Mouse (Mus musculus): ENCODE data around the gene Selenof. TPM values are rescaled to one million over a fixed set of nuclear protein-coding genes. Genes with fewer than 3 reads are reported as not detected.

The Selenof gene
- polyA plus RNA-seq, 1 experiment from 2014 or later, result 453 TPM

- no peaks in the 10 kb centered on the region for H3K27me3 ChIP-seq (ENCODE audit: control insufficient read depth, insufficient read depth, low read length)
Observed at GRCm38 (mm10) chr3:144555144-144555543, 15.0 kb upstream of the Selenof start.

DNA sequence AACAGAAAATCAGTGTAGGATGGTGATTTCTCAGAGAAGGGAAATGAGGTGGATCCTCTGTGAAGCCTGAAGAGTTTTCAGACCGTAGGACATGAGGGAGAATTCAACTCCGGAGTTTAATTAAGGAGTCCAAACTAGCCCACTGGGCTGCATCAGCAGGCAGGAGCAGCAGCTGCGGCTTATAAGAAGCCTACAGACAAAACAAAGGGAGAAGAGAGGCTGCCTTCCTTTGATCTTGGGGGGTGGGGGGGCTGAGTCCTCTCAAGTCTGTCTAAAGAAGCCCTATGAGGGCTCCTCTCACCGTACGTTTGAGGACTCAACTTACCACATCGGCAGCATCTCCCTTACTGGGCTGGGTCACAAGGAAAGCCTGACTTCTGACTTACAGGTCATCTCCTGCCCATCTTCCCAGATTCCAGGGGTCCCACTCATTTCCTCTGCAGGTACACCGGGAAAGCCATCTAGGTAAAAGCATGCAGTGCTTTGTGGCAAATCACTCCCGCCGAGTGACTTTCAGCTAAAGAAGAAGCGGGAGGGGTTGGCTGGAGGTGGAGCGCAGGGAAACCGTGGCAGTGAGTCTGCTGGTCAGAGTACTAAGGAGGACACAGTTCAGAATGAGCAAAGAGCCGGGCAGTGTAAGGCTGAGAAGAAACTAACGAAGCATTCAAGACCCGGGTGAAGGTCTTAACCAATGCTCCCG is 13.3 kb upstream of the Selenof start:
- ATAC-seq (ENCODE audit: low FRiP score), result 0 out of 2 replicates have a peak, but pooled peaks have one; percentile 50
- Histone ChIP-seq H3K4me3 (ENCODE audit: low read depth, low read length) (no peak overlapping the region), H3K9ac (ENCODE audit: low read depth, low read length) (peak overlapping the region; percentile 42; the same call in 1 of the 2 replicates), H3K4me1 (replicated peaks; ENCODE audit: control insufficient read depth, insufficient read depth, low read length) (peaks cover 7% of the 10 kb centered on the region; the same call in 1 of the 2 replicates), H3K36me3 (ENCODE audit: control insufficient read depth, insufficient read depth, low read length) (no peaks in the 10 kb centered on the region), H3K27ac (ENCODE audit: low read depth, low read length) (no peak overlapping the region), H3K9me3 (ENCODE audit: control insufficient read depth, low read length) (no peaks in the 10 kb centered on the region), H3K27me3 (ENCODE audit: control insufficient read depth, insufficient read depth, low read length) (no peaks in the 10 kb centered on the region), H3K4me2 (replicated peaks; ENCODE audit: low read depth, low read length) (peak overlapping the region; percentile 9; the same call in 1 of the 2 replicates)
- WGBS, result 2% methylated on average over 16 of the region's 16 CpGs
- peak; percentile 47 for DNase-seq (ENCODE audit: low spot score)

More at GRCm38 (mm10) chr3:144555144-144555543, 15.0 kb upstream of the Selenof start:
- no peak for DNase-seq (ENCODE audit: low spot score)
- H3K9ac ChIP-seq (ENCODE audit: low read depth, low read length), result no peak overlapping the region
- ATAC-seq (ENCODE audit: low FRiP score), result no peak
- peaks cover 7% of the 10 kb centered on the region; the same call in 1 of the 2 replicates for H3K4me1 ChIP-seq (replicated peaks; ENCODE audit: control insufficient read depth, insufficient read depth, low read length)
- no peak overlapping the region for H3K27ac ChIP-seq (ENCODE audit: low read depth, low read length)
- no peak overlapping the region for H3K4me3 ChIP-seq (ENCODE audit: low read depth, low read length)
- H3K36me3 ChIP-seq (ENCODE audit: control insufficient read depth, insufficient read depth, low read length), result no peaks in the 10 kb centered on the region
- H3K4me2 ChIP-seq (replicated peaks; ENCODE audit: low read depth, low read length), result no peak overlapping the region
- H3K9me3 ChIP-seq (ENCODE audit: control insufficient read depth, low read length), result no peaks in the 10 kb centered on the region
- 90% methylated on average over 7 of the region's 7 CpGs for WGBS

- WGBS, result 57% methylated on average over 5 of the region's 5 CpGs
- Histone ChIP-seq H3K9me3 (ENCODE audit: control insufficient read depth, low read length) (no peaks in the 10 kb centered on the region), H3K27ac (ENCODE audit: low read depth, low read length) (no peak overlapping the region), H3K4me2 (replicated peaks; ENCODE audit: low read depth, low read length) (no peak overlapping the region), H3K27me3 (ENCODE audit: control insufficient read depth, insufficient read depth, low read length) (no peaks in the 10 kb centered on the region), H3K9ac (ENCODE audit: low read depth, low read length) (no peak overlapping the region), H3K36me3 (ENCODE audit: control insufficient read depth, insufficient read depth, low read length) (no peaks in the 10 kb centered on the region), H3K4me1 (replicated peaks; ENCODE audit: control insufficient read depth, insufficient read depth, low read length) (peaks cover 7% of the 10 kb centered on the region; the same call in 1 of the 2 replicates), H3K4me3 (ENCODE audit: low read depth, low read length) (no peak overlapping the region)
- DNase-seq (ENCODE audit: low spot score) (no peak), ATAC-seq (ENCODE audit: low FRiP score) (no peak)
Observed at GRCm38 (mm10) chr3:144558274-144558673, 11.8 kb upstream of the Selenof start.

DNA sequence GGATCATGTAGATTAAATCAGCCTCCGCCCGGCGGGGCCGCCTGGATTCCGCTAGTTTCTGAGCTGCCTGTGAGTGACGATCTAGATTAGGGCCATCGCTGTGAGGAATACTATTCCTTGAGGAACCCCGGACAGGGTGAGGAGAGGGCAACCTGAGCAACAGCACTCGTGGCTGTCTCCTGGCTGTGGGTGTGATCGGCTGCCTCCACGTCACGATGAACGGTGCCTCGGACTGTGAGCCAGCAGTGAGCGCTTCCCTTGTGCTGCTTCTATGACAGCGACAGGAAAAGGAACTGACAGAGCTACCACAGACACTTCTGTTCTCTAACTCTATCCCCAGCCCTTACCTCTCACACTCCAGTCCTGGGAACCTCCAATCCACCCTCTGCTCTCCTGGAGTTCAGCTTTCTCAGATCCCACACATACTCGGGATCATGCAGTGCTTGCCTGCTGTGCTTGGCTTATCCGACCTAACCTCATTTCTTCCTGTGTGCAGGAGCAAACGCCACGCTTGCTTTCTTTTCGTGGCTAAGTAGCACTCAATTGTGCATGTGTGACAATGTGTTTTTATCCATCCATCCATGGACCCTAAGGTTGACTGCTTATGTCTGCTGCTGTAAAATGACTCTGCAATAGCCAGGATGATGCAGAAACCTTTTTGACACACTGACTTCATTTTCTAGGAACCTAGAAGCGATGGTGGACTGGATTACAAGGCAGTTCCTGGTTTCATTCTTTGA is 8.4 kb upstream of the Selenof start:
- H3K4me1 ChIP-seq (replicated peaks; ENCODE audit: control insufficient read depth, insufficient read depth, low read length), result peaks cover 2% of the 10 kb centered on the region; the same call in 1 of the 2 replicates
- no peak for ATAC-seq (ENCODE audit: low FRiP score)

DNA sequence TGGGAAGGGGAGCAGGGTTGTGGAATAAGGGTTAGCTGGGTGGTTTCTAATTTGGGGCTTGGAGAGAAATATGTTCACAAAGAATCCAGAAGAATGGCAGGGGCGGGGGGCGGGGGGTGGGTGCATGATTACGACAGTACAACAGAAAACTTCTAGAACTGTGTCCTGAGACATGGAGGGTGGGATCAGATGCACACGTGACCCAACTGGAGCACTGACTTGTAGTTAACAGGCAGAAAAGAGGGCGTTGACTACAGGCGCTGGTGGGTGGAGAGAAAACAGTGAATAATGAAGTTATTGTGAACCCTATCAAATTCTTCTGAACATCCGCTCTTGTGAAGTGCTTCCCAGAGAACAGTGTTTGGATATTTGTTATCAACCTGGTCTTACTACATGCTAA is 6.2 kb upstream of the Selenof start:
- Histone ChIP-seq H3K27me3 (ENCODE audit: control insufficient read depth, insufficient read depth, low read length) (no peaks in the 10 kb centered on the region), H3K27ac (ENCODE audit: low read depth, low read length) (no peak overlapping the region), H3K4me2 (replicated peaks; ENCODE audit: low read depth, low read length) (no peak overlapping the region), H3K4me1 (replicated peaks; ENCODE audit: control insufficient read depth, insufficient read depth, low read length) (no peaks in the 10 kb centered on the region; the same call in 1 of the 2 replicates), H3K36me3 (ENCODE audit: control insufficient read depth, insufficient read depth, low read length) (no peaks in the 10 kb centered on the region), H3K4me3 (ENCODE audit: low read depth, low read length) (no peak overlapping the region), H3K9me3 (ENCODE audit: control insufficient read depth, low read length) (no peaks in the 10 kb centered on the region), H3K9ac (ENCODE audit: low read depth, low read length) (no peak overlapping the region)
- DNase-seq (ENCODE audit: low spot score) (no peak), ATAC-seq (ENCODE audit: low FRiP score) (no peak)
- 87% methylated on average over 7 of the region's 7 CpGs for WGBS

More for the DNA sequence above, 8.4 kb upstream of the Selenof start:
- Histone ChIP-seq H3K27me3 (ENCODE audit: control insufficient read depth, insufficient read depth, low read length) (no peaks in the 10 kb centered on the region), H3K36me3 (ENCODE audit: control insufficient read depth, insufficient read depth, low read length) (no peaks in the 10 kb centered on the region), H3K9me3 (ENCODE audit: control insufficient read depth, low read length) (no peaks in the 10 kb centered on the region), H3K9ac (ENCODE audit: low read depth, low read length) (no peak overlapping the region), H3K4me3 (ENCODE audit: low read depth, low read length) (no peak overlapping the region), H3K27ac (ENCODE audit: low read depth, low read length) (no peak overlapping the region), H3K4me2 (replicated peaks; ENCODE audit: low read depth, low read length) (no peak overlapping the region)
- WGBS, result 64% methylated on average over 22 of the region's 22 CpGs
- no peak for DNase-seq (ENCODE audit: low spot score)

DNA sequence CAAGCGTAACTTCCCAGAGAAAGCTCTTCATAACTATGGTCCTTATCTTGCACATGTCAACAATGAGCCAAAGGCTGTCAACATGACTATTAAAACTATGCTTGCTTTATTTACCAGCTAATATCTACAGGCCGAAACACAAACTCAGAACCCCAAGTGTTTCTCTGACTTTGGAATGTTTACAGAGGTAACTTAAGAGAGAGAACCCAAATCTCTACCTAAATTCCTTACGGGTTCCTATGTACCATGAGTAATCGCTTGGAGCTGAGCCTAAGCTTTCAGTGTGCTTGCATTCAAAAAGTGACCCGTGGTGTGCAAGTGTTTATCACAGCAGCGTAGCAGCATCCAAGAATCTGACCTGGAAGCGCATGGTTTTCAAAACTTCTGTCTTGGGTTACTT is 4.9 kb upstream of the Selenof start:
- H3K9ac ChIP-seq (ENCODE audit: low read depth, low read length), result no peak overlapping the region
- H3K27me3 ChIP-seq (ENCODE audit: control insufficient read depth, insufficient read depth, low read length), result no peaks in the 10 kb centered on the region
- no peak overlapping the region for H3K27ac ChIP-seq (ENCODE audit: low read depth, low read length)
- H3K36me3 ChIP-seq (ENCODE audit: control insufficient read depth, insufficient read depth, low read length), result no peaks in the 10 kb centered on the region
- H3K4me3 ChIP-seq (ENCODE audit: low read depth, low read length), result no peak overlapping the region
- H3K4me2 ChIP-seq (replicated peaks; ENCODE audit: low read depth, low read length), result no peak overlapping the region
- DNase-seq (ENCODE audit: low spot score), result no peak
- WGBS, result 96% methylated on average over 7 of the region's 7 CpGs
- no peaks in the 10 kb centered on the region for H3K9me3 ChIP-seq (ENCODE audit: control insufficient read depth, low read length)
- no peaks in the 10 kb centered on the region; the same call in 1 of the 2 replicates for H3K4me1 ChIP-seq (replicated peaks; ENCODE audit: control insufficient read depth, insufficient read depth, low read length)
- no peak for ATAC-seq (ENCODE audit: low FRiP score)

DNA sequence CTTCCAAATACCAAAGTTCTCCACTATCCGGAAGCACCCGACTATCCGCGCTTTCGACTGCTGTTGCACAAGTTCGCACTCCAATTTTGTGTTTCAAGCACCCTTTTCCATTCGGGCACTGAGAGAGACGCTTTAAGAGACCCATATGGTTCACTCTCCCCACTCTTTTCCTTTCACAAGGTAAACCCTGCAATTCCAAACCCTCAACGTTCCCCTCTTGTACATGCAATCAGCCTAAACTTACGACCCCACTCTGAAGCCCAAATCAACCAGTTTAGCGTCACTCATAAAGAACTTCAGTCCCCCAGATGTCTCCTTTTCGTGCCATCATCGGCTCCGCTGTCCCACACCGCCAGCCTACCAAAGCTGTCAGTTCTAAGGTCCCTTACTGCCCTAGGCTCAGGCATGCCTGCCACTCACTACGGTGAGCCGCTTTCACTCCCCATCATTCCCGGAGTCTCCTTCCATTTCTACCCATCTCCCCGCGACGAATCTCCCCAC is 1.2 kb upstream of the Selenof start:
- peak overlapping the region; percentile 54 for H3K4me2 ChIP-seq (replicated peaks; ENCODE audit: low read depth, low read length)
- H3K27ac ChIP-seq (ENCODE audit: low read depth, low read length), result peak overlapping the region; percentile 82; the same call in 1 of the 2 replicates
- peaks cover 3% of the 10 kb centered on the region; the same call in 1 of the 2 replicates for H3K4me1 ChIP-seq (replicated peaks; ENCODE audit: control insufficient read depth, insufficient read depth, low read length)
- H3K9ac ChIP-seq (ENCODE audit: low read depth, low read length), result peak overlapping the region; percentile 81
- DNase-seq (ENCODE audit: low spot score) (peak; percentile 67), ATAC-seq (ENCODE audit: low FRiP score) (no peak)
- H3K27me3 ChIP-seq (ENCODE audit: control insufficient read depth, insufficient read depth, low read length), result no peaks in the 10 kb centered on the region
- 1% methylated on average over 21 of the region's 21 CpGs for WGBS
- H3K9me3 ChIP-seq (ENCODE audit: control insufficient read depth, low read length), result no peaks in the 10 kb centered on the region
- peak overlapping the region; percentile 58 for H3K4me3 ChIP-seq (ENCODE audit: low read depth, low read length)
- H3K36me3 ChIP-seq (ENCODE audit: control insufficient read depth, insufficient read depth, low read length), result no peaks in the 10 kb centered on the region

DNA sequence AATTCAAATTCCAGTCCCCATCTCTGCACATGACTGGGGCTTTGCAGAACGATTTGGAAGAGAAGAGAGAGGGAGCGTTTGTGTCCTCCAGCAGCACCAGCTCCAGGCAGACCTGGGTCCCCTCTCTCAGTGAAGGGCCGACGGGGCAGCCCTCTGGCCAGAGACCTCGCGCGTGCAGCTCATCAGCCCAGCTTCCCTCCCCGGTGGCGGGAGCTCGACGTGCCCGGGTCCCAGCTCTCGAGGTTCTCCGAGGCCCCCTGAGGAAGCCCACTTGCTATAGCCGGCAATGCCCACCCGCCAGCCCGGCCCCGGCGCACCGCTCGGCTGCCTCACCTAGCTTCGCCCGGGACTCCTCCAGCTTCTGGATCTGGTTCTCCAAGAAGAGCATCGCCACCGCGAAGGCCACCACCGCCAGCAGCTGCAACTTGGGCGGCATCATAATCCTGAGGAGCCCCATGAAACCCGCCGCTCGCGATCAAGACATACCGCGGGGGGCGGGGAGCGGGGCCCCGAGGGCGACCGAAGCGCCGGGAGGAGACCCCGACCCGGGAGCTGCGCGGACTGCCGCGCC is 618 bp upstream of the Selenof start:
- 1% methylated on average over 45 of the region's 47 CpGs for WGBS
- Histone ChIP-seq H3K4me1 (replicated peaks; ENCODE audit: control insufficient read depth, insufficient read depth, low read length) (peaks cover 3% of the 10 kb centered on the region; the same call in 1 of the 2 replicates), H3K36me3 (ENCODE audit: control insufficient read depth, insufficient read depth, low read length) (no peaks in the 10 kb centered on the region), H3K9ac (ENCODE audit: low read depth, low read length) (peak overlapping the region; percentile 81), H3K4me3 (ENCODE audit: low read depth, low read length) (peak overlapping the region; percentile 58), H3K9me3 (ENCODE audit: control insufficient read depth, low read length) (no peaks in the 10 kb centered on the region), H3K27me3 (ENCODE audit: control insufficient read depth, insufficient read depth, low read length) (no peaks in the 10 kb centered on the region), H3K27ac (ENCODE audit: low read depth, low read length) (peak overlapping the region; percentile 82), H3K4me2 (replicated peaks; ENCODE audit: low read depth, low read length) (peak overlapping the region; percentile 54)
- DNase-seq (ENCODE audit: low spot score) (no peak), ATAC-seq (ENCODE audit: low FRiP score) (peak; percentile 46)
